Mouse (Mus musculus): ENCODE results near the gene Olfr168. TPM values are rescaled to one million over a fixed set of nuclear protein-coding genes. Genes with fewer than 3 reads are reported as not detected.
"Not testable (repeated sequence)": the region's sequence is repeated elsewhere in the genome, so short reads cannot be mapped to it uniquely, and the experiment has no call there.

Gene Olfr168
- not detected for total RNA-seq (2021)
- long read RNA-seq: 0 reads

- DNase-seq (ENCODE audit: low spot score in 2 of 2): no peak
These were observed at the start of gene Olfr168 for GRCm38 (mm10) chr16:19535455-19535854. Olfr168 (minus strand) TSS chr16:19535555.

GRCm38 (mm10) chr16:19571709-19572108 is 36.4 kb upstream of the Olfr168 start, which contains the start of gene Olfr169:
Olfr169 (minus strand) TSS chr16:19571809.
- not testable (repeated sequence) for DNase-seq (ENCODE audit: low spot score in 2 of 2)

GRCm38 (mm10) chr16:19553429-19553828 is 18.1 kb upstream of the Olfr168 start:
- DNase-seq (ENCODE audit: low spot score in 2 of 2): not testable (repeated sequence)

- DNase-seq (ENCODE audit: low spot score in 2 of 2): not testable (repeated sequence)
These were observed 16.9 kb upstream of the Olfr168 start for GRCm38 (mm10) chr16:19552246-19552645.

GRCm38 (mm10) chr16:19522166-19522565 is 13.2 kb downstream of the Olfr168 start, which contains the start of gene Olfr167:
Olfr167 (minus strand) TSS chr16:19522266.
- DNase-seq (ENCODE audit: low spot score in 2 of 2): no peak

GRCm38 (mm10) chr16:19483394-19483793 is 52.0 kb downstream of the Olfr168 start, which contains the start of gene Olfr166:
Olfr166 (plus strand) TSS chr16:19483694.
- DNase-seq (ENCODE audit: low spot score in 2 of 2): no peak

Other genes starting within 250 kb of the Olfr168 start
- not detected for gene Olfr164, start 221.5 kb downstream of the Olfr168 start, total RNA-seq (2021)
- gene Olfr165, start 112.4 kb downstream of the Olfr168 start, total RNA-seq (2021): not detected
- not detected for gene Olfr166, start 51.9 kb downstream of the Olfr168 start, total RNA-seq (2021)
- not detected for gene Olfr167, start 13.3 kb downstream of the Olfr168 start, total RNA-seq (2021)
- not detected for gene Olfr169, start 36.3 kb upstream of the Olfr168 start, total RNA-seq (2021)
- not detected for gene Olfr170, start 76.3 kb upstream of the Olfr168 start, total RNA-seq (2021)
- gene Olfr171, start 94.4 kb upstream of the Olfr168 start, total RNA-seq (2021): not detected
- not detected for gene Lamp3, start 170.8 kb upstream of the Olfr168 start, total RNA-seq (2021)
- 1 to 10 TPM; 4.7 to 5.3 TPM for gene B3gnt5, start 224.7 kb upstream of the Olfr168 start, total RNA-seq (2021)